Mouse (Mus musculus): Measurements from ENCODE around the gene Fkbp5. TPM values are rescaled to one million over a fixed set of nuclear protein-coding genes. Genes with fewer than 3 reads are reported as not detected.

Gene Fkbp5
- total and polyA plus RNA-seq, 2 experiments = 17.7 to 30.3 TPM

GRCm38 (mm10) chr17:28528043-28528351 lies 10.7 kb upstream of the Fkbp5 start:
- peak; percentile 28 for DNase-seq (ENCODE audit: extremely low read depth, low read depth, low spot score)
- H3K9ac ChIP-seq (ENCODE audit: low read depth, low read length) = no peak overlapping the region
- H3K4me3 ChIP-seq (ENCODE audit: insufficient read depth, low read depth, low read length) = no peak overlapping the region
- peak; percentile 95 for TF ChIP-seq CTCF (IDR thresholded peaks at IDR 0.05; ENCODE audit: low read depth, low read length)
- TF ChIP-seq POLR2A (IDR thresholded peaks at IDR 0.05; ENCODE audit: extremely low read depth, insufficient read depth, low read length) = no peak
- H3K36me3 ChIP-seq (ENCODE audit: control insufficient read depth, insufficient read depth, low read length) = no peaks in the 10 kb centered on the region
- 2% methylated on average over 6 of the region's 6 CpGs for WGBS
- no peaks in the 10 kb centered on the region for H3K27me3 ChIP-seq (ENCODE audit: control insufficient read depth, insufficient read depth, low read length)
- no peaks in the 10 kb centered on the region for H3K79me2 ChIP-seq (ENCODE audit: control insufficient read depth, insufficient read depth, low read length)
- H3K4me1 ChIP-seq (ENCODE audit: control insufficient read depth, insufficient read depth, low read length) = no peaks in the 10 kb centered on the region; the same call in 1 of the 2 replicates
- H3K27ac ChIP-seq (replicated peaks; ENCODE audit: insufficient read depth, low read depth, low read length) = no peak overlapping the region

GRCm38 (mm10) chr17:28527184-28528042 lies 10.1 kb upstream of the Fkbp5 start:
- Histone ChIP-seq H3K9ac (ENCODE audit: low read depth, low read length) (no peak overlapping the region), H3K36me3 (ENCODE audit: control insufficient read depth, insufficient read depth, low read length) (no peaks in the 10 kb centered on the region), H3K4me1 (ENCODE audit: control insufficient read depth, insufficient read depth, low read length) (no peaks in the 10 kb centered on the region; the same call in 1 of the 2 replicates), H3K27ac (replicated peaks; ENCODE audit: insufficient read depth, low read depth, low read length) (no peak overlapping the region), H3K27me3 (ENCODE audit: control insufficient read depth, insufficient read depth, low read length) (no peaks in the 10 kb centered on the region), H3K4me3 (ENCODE audit: insufficient read depth, low read depth, low read length) (no peak overlapping the region), H3K79me2 (ENCODE audit: control insufficient read depth, insufficient read depth, low read length) (no peaks in the 10 kb centered on the region)
- TF ChIP-seq CTCF (IDR thresholded peaks at IDR 0.05; ENCODE audit: low read depth, low read length) = no peak
- TF ChIP-seq POLR2A (IDR thresholded peaks at IDR 0.05; ENCODE audit: extremely low read depth, insufficient read depth, low read length) = no peak
- DNase-seq (ENCODE audit: extremely low read depth, low read depth, low spot score) = no peak
- WGBS = 27% methylated on average over 12 of the region's 12 CpGs

- Histone ChIP-seq H3K27me3 (ENCODE audit: control insufficient read depth, insufficient read depth, low read length) (no peaks in the 10 kb centered on the region), H3K27ac (replicated peaks; ENCODE audit: insufficient read depth, low read depth, low read length) (no peak overlapping the region), H3K4me1 (ENCODE audit: control insufficient read depth, insufficient read depth, low read length) (peaks cover 5% of the 10 kb centered on the region), H3K79me2 (ENCODE audit: control insufficient read depth, insufficient read depth, low read length) (no peaks in the 10 kb centered on the region), H3K9ac (ENCODE audit: low read depth, low read length) (no peak overlapping the region), H3K4me3 (ENCODE audit: insufficient read depth, low read depth, low read length) (no peak overlapping the region), H3K36me3 (ENCODE audit: control insufficient read depth, insufficient read depth, low read length) (no peaks in the 10 kb centered on the region)
- TF ChIP-seq CTCF (IDR thresholded peaks at IDR 0.05; ENCODE audit: low read depth, low read length) = no peak
- WGBS = 82% methylated on average over 4 of the region's 4 CpGs
- DNase-seq (ENCODE audit: extremely low read depth, low read depth, low spot score) = no peak
Measured at GRCm38 (mm10) chr17:28524831-28525430, 7.6 kb upstream of the Fkbp5 start.

- no peak for TF ChIP-seq POLR2A (IDR thresholded peaks at IDR 0.05; ENCODE audit: extremely low read depth, insufficient read depth, low read length)
- TF ChIP-seq CTCF (IDR thresholded peaks at IDR 0.05; ENCODE audit: low read depth, low read length) = no peak
- Histone ChIP-seq H3K4me1 (ENCODE audit: control insufficient read depth, insufficient read depth, low read length) (peaks cover 7% of the 10 kb centered on the region), H3K27me3 (ENCODE audit: control insufficient read depth, insufficient read depth, low read length) (no peaks in the 10 kb centered on the region), H3K9ac (ENCODE audit: low read depth, low read length) (no peak overlapping the region; the same call in 1 of the 2 replicates), H3K4me3 (ENCODE audit: insufficient read depth, low read depth, low read length) (0 out of 2 replicates have a peak overlapping the region, but pooled peaks have one; percentile 2), H3K79me2 (ENCODE audit: control insufficient read depth, insufficient read depth, low read length) (no peaks in the 10 kb centered on the region), H3K27ac (replicated peaks; ENCODE audit: insufficient read depth, low read depth, low read length) (no peak overlapping the region), H3K36me3 (ENCODE audit: control insufficient read depth, insufficient read depth, low read length) (no peaks in the 10 kb centered on the region)
- no peak for DNase-seq (ENCODE audit: extremely low read depth, low read depth, low spot score)
- WGBS = 85% methylated on average over 23 of the region's 23 CpGs
Measured at GRCm38 (mm10) chr17:28524009-28524695, 6.8 kb upstream of the Fkbp5 start.

- H3K4me1 ChIP-seq (ENCODE audit: control insufficient read depth, insufficient read depth, low read length) = peaks cover 14% of the 10 kb centered on the region
- H3K9ac ChIP-seq (ENCODE audit: low read depth, low read length) = peak overlapping the region; percentile 87
- H3K27me3 ChIP-seq (ENCODE audit: control insufficient read depth, insufficient read depth, low read length) = no peaks in the 10 kb centered on the region
- no peaks in the 10 kb centered on the region for H3K36me3 ChIP-seq (ENCODE audit: control insufficient read depth, insufficient read depth, low read length)
- no peak for DNase-seq (ENCODE audit: extremely low read depth, low read depth, low spot score)
- H3K27ac ChIP-seq (replicated peaks; ENCODE audit: insufficient read depth, low read depth, low read length) = peak overlapping the region; percentile 69
- no peak for TF ChIP-seq POLR2A (IDR thresholded peaks at IDR 0.05; ENCODE audit: extremely low read depth, insufficient read depth, low read length)
- TF ChIP-seq CTCF (IDR thresholded peaks at IDR 0.05; ENCODE audit: low read depth, low read length) = no peak
- H3K4me3 ChIP-seq (ENCODE audit: insufficient read depth, low read depth, low read length) = peak overlapping the region; percentile 78
- WGBS = 10% methylated on average over 28 of the region's 28 CpGs
- no peaks in the 10 kb centered on the region for H3K79me2 ChIP-seq (ENCODE audit: control insufficient read depth, insufficient read depth, low read length)
Measured at GRCm38 (mm10) chr17:28523355-28524008, 6.2 kb upstream of the Fkbp5 start.

Measured in liver, adult 2 months (tissue).